Mouse (Mus musculus): ENCODE results near the gene Klre1. TPM values are rescaled to one million over a fixed set of nuclear protein-coding genes. Genes with fewer than 3 reads are reported as not detected.

Klre1 gene
- polyA plus RNA-seq (2017; shearing (Covaris generic)), result 0.51 TPM

GRCm38 (mm10) chr6:129577605-129578004 is at the start of gene Klre1:
Gene Klre1, plus strand, starts transcription at chr6:129577905.

GRCm38 (mm10) chr6:129532942-129533860 is 44.5 kb upstream of the Klre1 start, which contains the start of gene Gabarapl1:
Gene Gabarapl1, plus strand, starts transcription at chr6:129533160.

GRCm38 (mm10) chr6:129591508-129591907 is 13.8 kb downstream of the Klre1 start, which contains the start of gene Klrd1:
Gene Klrd1, plus strand, starts transcription at chr6:129591782.

GRCm38 (mm10) chr6:129623735-129624134 is 46.0 kb downstream of the Klre1 start, which contains the start of gene Klrk1:
Gene Klrk1, minus strand, starts transcription at chr6:129623864.

Other genes starting within 250 kb of the Klre1 start
- gene 4922502D21Rik, start 246.1 kb upstream of the Klre1 start, polyA plus RNA-seq (2017; shearing (Covaris generic)), result not detected
- gene Clec12a, start 235.2 kb upstream of the Klre1 start, polyA plus RNA-seq (2017; shearing (Covaris generic)), result not detected
- gene Clec12b, start 192.0 kb upstream of the Klre1 start, polyA plus RNA-seq (2017; shearing (Covaris generic)), result not detected
- gene Clec1b, start 180.6 kb upstream of the Klre1 start, polyA plus RNA-seq (2017; shearing (Covaris generic)), result 0.09 TPM
- gene Clec9a, start 169.0 kb upstream of the Klre1 start, polyA plus RNA-seq (2017; shearing (Covaris generic)), result not detected
- gene Clec1a, start 125.9 kb upstream of the Klre1 start, polyA plus RNA-seq (2017; shearing (Covaris generic)), result not detected
- 0.10 TPM for gene Olr1, start 70.7 kb upstream of the Klre1 start, polyA plus RNA-seq (2017; shearing (Covaris generic))
- not detected for gene Tmem52b, start 65.3 kb upstream of the Klre1 start, polyA plus RNA-seq (2017; shearing (Covaris generic))
- 33.1 TPM for gene Gabarapl1, start 44.7 kb upstream of the Klre1 start, polyA plus RNA-seq (2017; shearing (Covaris generic))
- gene Klrd1, start 13.9 kb downstream of the Klre1 start, polyA plus RNA-seq (2017; shearing (Covaris generic)), result 29.8 TPM
- 82.6 TPM for gene Klrk1, start 46.0 kb downstream of the Klre1 start, polyA plus RNA-seq (2017; shearing (Covaris generic))
- gene Klrc3, start 65.4 kb downstream of the Klre1 start, polyA plus RNA-seq (2017; shearing (Covaris generic)), result not detected
- gene Klrc2, start 82.8 kb downstream of the Klre1 start, polyA plus RNA-seq (2017; shearing (Covaris generic)), result 5.6 TPM
- gene Klrc1, start 101.1 kb downstream of the Klre1 start, polyA plus RNA-seq (2017; shearing (Covaris generic)), result 104 TPM
- gene Klri1, start 139.2 kb downstream of the Klre1 start, polyA plus RNA-seq (2017; shearing (Covaris generic)), result not detected
- 0.31 TPM for gene Klri2, start 162.6 kb downstream of the Klre1 start, polyA plus RNA-seq (2017; shearing (Covaris generic))
- gene Gm156, start 206.4 kb downstream of the Klre1 start, polyA plus RNA-seq (2017; shearing (Covaris generic)), result not detected